Mouse (Mus musculus) kidney, embryonic 15.5 days (tissue): Measurements from ENCODE around the gene Bpifa5. TPM values are rescaled to one million over a fixed set of nuclear protein-coding genes. Genes with fewer than 3 reads are reported as not detected.

Experiments
- ATAC-seq: fragments of 200-750 bp; cut with Nextera tagmentation; replicated peaks from 2 replicates; pipeline ENCODE4 v1.8.0; 2017; ENCODE audit warnings: moderate TSS enrichment; ENCODE audit not compliant: low FRiP score
- H3K27ac ChIP-seq: fragments of 300-500 bp; sonication (generic); 2 replicates; pipeline ENCODE4 v1.5.1; 2015; ENCODE audit warnings: mild to moderate bottlenecking, inconsistent platforms
- H3K27me3 ChIP-seq: fragments of 300-500 bp; sonication (generic); 2 replicates; pipeline ENCODE4 v1.6.1; 2015; ENCODE audit warnings: inconsistent platforms
- H3K36me3 ChIP-seq: fragments of 300-500 bp; sonication (generic); 2 replicates; pipeline ENCODE4 v1.6.1; 2015; ENCODE audit warnings: inconsistent platforms
- H3K4me1 ChIP-seq: fragments of 300-500 bp; sonication (generic); 2 replicates; pipeline ENCODE4 v1.6.1; 2015; ENCODE audit warnings: inconsistent platforms
- H3K4me2 ChIP-seq: fragments of 300-500 bp; sonication (generic); 2 replicates; pipeline ENCODE4 v1.6.1; 2015; ENCODE audit warnings: moderate library complexity, mild to moderate bottlenecking, inconsistent platforms
- H3K4me3 ChIP-seq: fragments of 300-500 bp; sonication (generic); replicated peaks from 2 replicates; pipeline ENCODE4 v1.5.1; 2015; ENCODE audit warnings: mild to moderate bottlenecking, inconsistent platforms
- H3K9ac ChIP-seq: fragments of 300-500 bp; sonication (generic); 2 replicates; pipeline ENCODE4 v1.6.1; 2015; ENCODE audit warnings: mild to moderate bottlenecking, inconsistent platforms
- H3K9me3 ChIP-seq: fragments of 300-500 bp; sonication (generic); replicated peaks from 2 replicates; pipeline ENCODE4 v1.6.1; 2016; ENCODE audit warnings: inconsistent platforms
- WGBS: fragments of 180-500 bp; shearing (Covaris S2); methylation state at CpG from one replicate; pipeline ENCODE4 v1.1.7; 2015; ENCODE audit warnings: mixed read lengths; 5-methylcytosine and 5-hydroxymethylcytosine counted together
- polyA plus RNA-seq: library from polyadenylated mRNA; unstranded; fragments of >200 nt; fragmentation: Nextera tagmentation; extraction: Ambion mirVana; gene quantifications from 2 replicates; pipeline ENCODE4 v1.2.1, GENCODE M21; 2015

Gene Bpifa5
- polyA plus RNA-seq, 1 experiment from 2014 or later = not detected

- no peaks in the 10 kb centered on the region for H3K36me3 ChIP-seq
- H3K27ac ChIP-seq = no peak overlapping the region; the same call in 1 of the 2 replicates
- no peaks in the 10 kb centered on the region for H3K27me3 ChIP-seq
- no peak for ATAC-seq
- no peaks in the 10 kb centered on the region for H3K4me1 ChIP-seq
- WGBS = 80% methylated on average over 6 of the region's 6 CpGs
- H3K4me3 ChIP-seq = no peak overlapping the region
- H3K9me3 ChIP-seq = no peaks in the 10 kb centered on the region
- H3K4me2 ChIP-seq = no peak overlapping the region
- H3K9ac ChIP-seq = no peak overlapping the region
These were observed 22.9 kb downstream of the Bpifa5 start for GRCm38 (mm10) chr2:154185319-154185718.

- Histone ChIP-seq H3K36me3 (no peaks in the 10 kb centered on the region), H3K4me1 (no peaks in the 10 kb centered on the region), H3K4me3 (no peak overlapping the region), H3K9me3 (no peaks in the 10 kb centered on the region), H3K4me2 (no peak overlapping the region), H3K9ac (no peak overlapping the region), H3K27ac (no peak overlapping the region; the same call in 1 of the 2 replicates), H3K27me3 (no peaks in the 10 kb centered on the region)
- ATAC-seq = no peak
- WGBS = 73% methylated on average over 3 of the region's 3 CpGs
These were observed 23.3 kb downstream of the Bpifa5 start for GRCm38 (mm10) chr2:154185748-154186147.

- Histone ChIP-seq H3K9me3 (no peaks in the 10 kb centered on the region), H3K9ac (no peak overlapping the region), H3K4me3 (no peak overlapping the region), H3K27me3 (no peaks in the 10 kb centered on the region), H3K36me3 (no peaks in the 10 kb centered on the region), H3K27ac (no peak overlapping the region), H3K4me2 (no peak overlapping the region), H3K4me1 (no peaks in the 10 kb centered on the region)
- ATAC-seq = no peak
- 36% methylated on average over 5 of the region's 5 CpGs for WGBS
These were observed 25.1 kb downstream of the Bpifa5 start for GRCm38 (mm10) chr2:154187468-154187867.

- Histone ChIP-seq H3K36me3 (no peaks in the 10 kb centered on the region), H3K27ac (no peak overlapping the region), H3K27me3 (no peaks in the 10 kb centered on the region), H3K9me3 (no peaks in the 10 kb centered on the region), H3K4me1 (no peaks in the 10 kb centered on the region), H3K4me3 (no peak overlapping the region), H3K9ac (no peak overlapping the region), H3K4me2 (no peak overlapping the region)
- no peak for ATAC-seq
- 81% methylated on average over 7 of the region's 7 CpGs for WGBS
These were observed 27.5 kb downstream of the Bpifa5 start for GRCm38 (mm10) chr2:154189877-154190434.

- no peaks in the 10 kb centered on the region for H3K9me3 ChIP-seq
- no peak within 1 kb of the TSS for H3K9ac ChIP-seq
- ATAC-seq = no peak
- no peaks in the 10 kb centered on the region for H3K36me3 ChIP-seq
- H3K27ac ChIP-seq = no peak within 1 kb of the TSS
- H3K4me3 ChIP-seq = no peak within 1 kb of the TSS
- WGBS = 81% methylated on average over 11 of the region's 11 CpGs
- no peaks in the 10 kb centered on the region for H3K4me1 ChIP-seq
- H3K27me3 ChIP-seq = no peaks in the 10 kb centered on the region
- H3K4me2 ChIP-seq = no peak within 1 kb of the TSS
These were observed 28.3 kb downstream of the Bpifa5 start, which contains the start of gene Bpifb1 for GRCm38 (mm10) chr2:154190546-154191258. Gene Bpifb1 (plus strand): TSS chr2:154190818.

- Histone ChIP-seq H3K4me1 (no peaks in the 10 kb centered on the region), H3K4me3 (no peak overlapping the region), H3K9me3 (no peaks in the 10 kb centered on the region), H3K36me3 (no peaks in the 10 kb centered on the region), H3K4me2 (no peak overlapping the region), H3K27me3 (no peaks in the 10 kb centered on the region), H3K27ac (no peak overlapping the region), H3K9ac (no peak overlapping the region)
- no peak for ATAC-seq
- 80% methylated on average over 1 of the region's 2 CpGs for WGBS
These were observed 29.7 kb downstream of the Bpifa5 start for GRCm38 (mm10) chr2:154192141-154192540.

GRCm38 (mm10) chr2:154193071-154193470, 30.7 kb downstream of the Bpifa5 start:
- H3K36me3 ChIP-seq = no peaks in the 10 kb centered on the region
- no peak overlapping the region for H3K9ac ChIP-seq
- no peaks in the 10 kb centered on the region for H3K9me3 ChIP-seq
- 86% methylated on average over 4 of the region's 4 CpGs for WGBS
- H3K27me3 ChIP-seq = no peaks in the 10 kb centered on the region
- H3K4me1 ChIP-seq = no peaks in the 10 kb centered on the region
- ATAC-seq = no peak
- H3K4me3 ChIP-seq = no peak overlapping the region
- no peak overlapping the region for H3K4me2 ChIP-seq
- H3K27ac ChIP-seq = no peak overlapping the region

GRCm38 (mm10) chr2:154193994-154194504, 31.6 kb downstream of the Bpifa5 start:
- ATAC-seq = no peak
- no peak overlapping the region for H3K4me2 ChIP-seq
- H3K36me3 ChIP-seq = no peaks in the 10 kb centered on the region
- H3K4me1 ChIP-seq = no peaks in the 10 kb centered on the region
- no peak overlapping the region for H3K4me3 ChIP-seq
- H3K9me3 ChIP-seq = no peaks in the 10 kb centered on the region
- H3K9ac ChIP-seq = no peak overlapping the region
- 79% methylated on average over 5 of the region's 5 CpGs for WGBS
- no peak overlapping the region for H3K27ac ChIP-seq
- H3K27me3 ChIP-seq = no peaks in the 10 kb centered on the region

GRCm38 (mm10) chr2:154197036-154197435, 34.6 kb downstream of the Bpifa5 start:
- H3K4me2 ChIP-seq = no peak overlapping the region

GRCm38 (mm10) chr2:154204630-154205029, 42.2 kb downstream of the Bpifa5 start:
- no peak overlapping the region for H3K27ac ChIP-seq
- H3K4me1 ChIP-seq = no peaks in the 10 kb centered on the region
- no peak overlapping the region for H3K4me2 ChIP-seq
- 0 out of 2 replicates have a peak, but pooled peaks cover 3% of the 10 kb centered on the region for H3K27me3 ChIP-seq
- H3K36me3 ChIP-seq = no peaks in the 10 kb centered on the region
- 86% methylated on average over 4 of the region's 4 CpGs for WGBS
- no peak overlapping the region for H3K4me3 ChIP-seq
- no peak for ATAC-seq
- H3K9me3 ChIP-seq = no peaks in the 10 kb centered on the region
- H3K9ac ChIP-seq = no peak overlapping the region

More at GRCm38 (mm10) chr2:154197036-154197435, 34.6 kb downstream of the Bpifa5 start:
- H3K9me3 ChIP-seq = no peaks in the 10 kb centered on the region
- no peak for ATAC-seq
- no peaks in the 10 kb centered on the region for H3K27me3 ChIP-seq
- no peak overlapping the region for H3K4me3 ChIP-seq
- no peaks in the 10 kb centered on the region for H3K4me1 ChIP-seq
- H3K36me3 ChIP-seq = no peaks in the 10 kb centered on the region
- H3K27ac ChIP-seq = no peak overlapping the region
- WGBS = 92% methylated on average over 9 of the region's 9 CpGs
- no peak overlapping the region for H3K9ac ChIP-seq

GRCm38 (mm10) chr2:154206908-154207307, 44.5 kb downstream of the Bpifa5 start:
- 60% methylated on average over 7 of the region's 7 CpGs for WGBS
- no peak for ATAC-seq

GRCm38 (mm10) chr2:154209112-154209511, 46.7 kb downstream of the Bpifa5 start:
- 13% methylated on average over 3 of the region's 3 CpGs for WGBS
- ATAC-seq = no peak
- no peak overlapping the region for H3K27ac ChIP-seq

More at GRCm38 (mm10) chr2:154206908-154207307, 44.5 kb downstream of the Bpifa5 start:
- H3K9me3 ChIP-seq = no peaks in the 10 kb centered on the region
- H3K4me1 ChIP-seq = no peaks in the 10 kb centered on the region
- H3K27ac ChIP-seq = no peak overlapping the region
- no peak overlapping the region for H3K4me2 ChIP-seq
- no peak overlapping the region for H3K9ac ChIP-seq
- H3K27me3 ChIP-seq = 0 out of 2 replicates have a peak, but pooled peaks cover 3% of the 10 kb centered on the region
- no peak overlapping the region for H3K4me3 ChIP-seq
- no peaks in the 10 kb centered on the region for H3K36me3 ChIP-seq

More at GRCm38 (mm10) chr2:154209112-154209511, 46.7 kb downstream of the Bpifa5 start:
- Histone ChIP-seq H3K4me1 (no peaks in the 10 kb centered on the region), H3K9me3 (no peaks in the 10 kb centered on the region), H3K9ac (no peak overlapping the region), H3K36me3 (no peaks in the 10 kb centered on the region), H3K4me2 (no peak overlapping the region), H3K27me3 (0 out of 2 replicates have a peak, but pooled peaks cover 3% of the 10 kb centered on the region), H3K4me3 (no peak overlapping the region)
